Mouse (Mus musculus) cerebellum, adult 2 months (tissue): ENCODE results near the gene Cars2.

Experiments used
- CTCF ChIP-seq: fragments of 200-500 bp; IDR thresholded peaks from 2 replicates; pipeline ENCODE4 v1.5.1; 2011; ENCODE audit warnings: low read depth, mild to moderate bottlenecking, control low read depth, low read length, moderate library complexity, borderline replicate concordance; ENCODE audit not compliant: insufficient read depth
- POLR2A ChIP-seq: fragments of 200-500 bp; IDR thresholded peaks from 2 replicates; pipeline ENCODE4 v1.6.1; 2011; ENCODE audit warnings: low read length, control low read depth, borderline replicate concordance; ENCODE audit not compliant: insufficient read depth

- TF ChIP-seq CTCF, result no peak
- no peak for TF ChIP-seq POLR2A
These were observed 35.8 kb upstream of the Cars2 start for GRCm38 (mm10) chr8:11586374-11586745.
